In genomic region chr11:119933819-119934583, GRCm38 (mm10) we compare ENCODE assay signal across 14 mouse cellular contexts. TPM values are rescaled to one million over a fixed set of nuclear protein-coding genes. Genes with fewer than 3 reads are reported as not detected.
A peak's percentile ranks its signal among the peaks of the same experiment; 100 is the strongest.
DNase-seq lines count a peak whose midpoint lies in the region; ATAC-seq lines count a peak whose summit lies in the region.
"Had no signal": no experiment of that assay in that cellular context is flagged by ENCODE, and none has a peak within 500 bp of the region (broad histone marks: within the 10 kb centered on the region; RNA-seq: fewer than 3 reads in every experiment).

No protein-coding gene starts in this region.

- H3K27ac ChIP-seq in liver, embryonic 12.5 days = no peak overlapping the region
- H3K27ac ChIP-seq in liver, embryonic 11.5 days (ENCODE audit: low read depth, low read length) = no peak overlapping the region
- H3K27ac ChIP-seq in limb, embryonic 15.5 days = peak overlapping the region; percentile 65
- H3K27ac ChIP-seq in neural tube, embryonic 15.5 days (replicated peaks) = no peak overlapping the region
- H3K27ac ChIP-seq: layer of hippocampus, adult 2 months; midbrain, embryonic 13.5 days; neural tube, embryonic 13.5 days had no signal

- ATAC-seq in liver, embryonic 12.5 days = peak; percentile 15; the same call in 1 of the 2 replicates
- ATAC-seq in liver, embryonic 11.5 days (replicated peaks; ENCODE audit: low FRiP score) = no peak
- ATAC-seq in limb, embryonic 15.5 days (ENCODE audit: insufficient number of reproducible peaks, low FRiP score, low TSS enrichment, low read depth) = no peak
- no peak for ATAC-seq in neural tube, embryonic 15.5 days (ENCODE audit: low FRiP score)
- ATAC-seq: midbrain, embryonic 13.5 days had no signal

- no peak overlapping the region for H3K4me3 ChIP-seq in liver, embryonic 12.5 days
- no peak overlapping the region for H3K4me3 ChIP-seq in liver, embryonic 11.5 days (ENCODE audit: low read depth, low read length)
- no peak overlapping the region for H3K4me3 ChIP-seq in limb, embryonic 15.5 days
- H3K4me3 ChIP-seq in neural tube, embryonic 15.5 days (replicated peaks) = no peak overlapping the region
- H3K4me3 ChIP-seq: embryonic facial prominence, embryonic 13.5 days; layer of hippocampus, adult 2 months; midbrain, embryonic 13.5 days; neural tube, embryonic 13.5 days had no signal

- peaks cover 25% of the 10 kb centered on the region for H3K27me3 ChIP-seq in liver, embryonic 12.5 days (replicated peaks)
- peaks cover 4% of the 10 kb centered on the region; the same call in 1 of the 2 replicates for H3K27me3 ChIP-seq in liver, embryonic 11.5 days (replicated peaks; ENCODE audit: control insufficient read depth, insufficient read depth, low read length)
- no peaks in the 10 kb centered on the region for H3K27me3 ChIP-seq in limb, embryonic 15.5 days
- no peaks in the 10 kb centered on the region for H3K27me3 ChIP-seq in neural tube, embryonic 15.5 days (replicated peaks)
- H3K27me3 ChIP-seq: embryonic facial prominence, embryonic 13.5 days; neural tube, embryonic 13.5 days had no signal

- no peak overlapping the region for H3K4me2 ChIP-seq in liver, embryonic 12.5 days
- H3K4me2 ChIP-seq in liver, embryonic 11.5 days = no peak overlapping the region
- H3K4me2 ChIP-seq in limb, embryonic 15.5 days = no peak overlapping the region
- H3K4me2 ChIP-seq in neural tube, embryonic 15.5 days = no peak overlapping the region
- H3K4me2 ChIP-seq: embryonic facial prominence, embryonic 13.5 days; midbrain, embryonic 13.5 days; neural tube, embryonic 13.5 days had no signal

- WGBS in liver, embryonic 12.5 days (ENCODE audit: insufficient replicate concordance) = 66% methylated on average over 8 of the region's 8 CpGs
- 80% methylated on average over 8 of the region's 8 CpGs for WGBS in liver, embryonic 11.5 days
- 76% methylated on average over 8 of the region's 8 CpGs for WGBS in limb, embryonic 15.5 days
- 87% methylated on average over 8 of the region's 8 CpGs for WGBS in neural tube, embryonic 15.5 days

- DNase-seq in liver, embryonic 11.5 days (ENCODE audit: low spot score) = no peak
- peak; percentile 52 to 65 for DNase-seq in CD8-positive naive resting alpha-beta T cell, adult 2 months (ENCODE audit: low read depth in 2 of 2, low spot score in 2 of 2)
- DNase-seq in thymus, postnatal 14 days = peak; percentile 59
- DNase-seq in lung, postnatal 10 days = no peak
- DNase-seq: kidney, adult 18-20 months; lung, adult 2 months had no signal

- no peaks in the 10 kb centered on the region for H3K36me3 ChIP-seq in liver, embryonic 12.5 days
- no peaks in the 10 kb centered on the region for H3K36me3 ChIP-seq in liver, embryonic 11.5 days (ENCODE audit: control insufficient read depth, insufficient read depth, low read length)
- no peaks in the 10 kb centered on the region for H3K36me3 ChIP-seq in limb, embryonic 15.5 days
- H3K36me3 ChIP-seq in neural tube, embryonic 15.5 days = no peaks in the 10 kb centered on the region
- H3K36me3 ChIP-seq: embryonic facial prominence, embryonic 13.5 days; G1E; midbrain, embryonic 13.5 days; neural tube, embryonic 13.5 days had no signal

- no peak overlapping the region for H3K9ac ChIP-seq in liver, embryonic 12.5 days
- H3K9ac ChIP-seq in liver, embryonic 11.5 days (ENCODE audit: low read depth, low read length) = no peak overlapping the region
- no peak overlapping the region for H3K9ac ChIP-seq in limb, embryonic 15.5 days
- no peak overlapping the region for H3K9ac ChIP-seq in neural tube, embryonic 15.5 days (replicated peaks)
- H3K9ac ChIP-seq: embryonic facial prominence, embryonic 13.5 days; midbrain, embryonic 13.5 days; neural tube, embryonic 13.5 days had no signal

- H3K9me3 ChIP-seq in liver, embryonic 12.5 days (replicated peaks) = 0 out of 2 replicates have a peak, but pooled peaks cover 4% of the 10 kb centered on the region
- H3K9me3 ChIP-seq in liver, embryonic 11.5 days (ENCODE audit: control insufficient read depth, low read length) = no peaks in the 10 kb centered on the region
- H3K9me3 ChIP-seq in limb, embryonic 15.5 days = no peaks in the 10 kb centered on the region
- no peaks in the 10 kb centered on the region for H3K9me3 ChIP-seq in neural tube, embryonic 15.5 days (replicated peaks)
- H3K9me3 ChIP-seq: embryonic facial prominence, embryonic 13.5 days; neural tube, embryonic 13.5 days had no signal

- H3K4me1 ChIP-seq in liver, embryonic 12.5 days = peaks cover 34% of the 10 kb centered on the region
- peaks cover 23% of the 10 kb centered on the region for H3K4me1 ChIP-seq in liver, embryonic 11.5 days (replicated peaks; ENCODE audit: control insufficient read depth, insufficient read depth, low read length)
- peaks cover 74% of the 10 kb centered on the region for H3K4me1 ChIP-seq in limb, embryonic 15.5 days
- peaks cover 26% of the 10 kb centered on the region for H3K4me1 ChIP-seq in neural tube, embryonic 15.5 days

RNA-seq across cellular contexts. Expression of gene Baiap2, which starts 8.6 kb away (rescaled TPM):
- polyA plus RNA-seq in liver, embryonic 12.5 days (2016; fragmentation: Nextera tagmentation; extraction: Ambion mirVana) = 6.2 and 7.0 TPM in 2 replicates
- 9.7 and 10.2 TPM in 2 replicates for polyA plus RNA-seq in liver, embryonic 11.5 days (2014; fragmentation: Nextera tagmentation; extraction: Ambion mirVana)
- polyA plus RNA-seq in limb, embryonic 15.5 days (2015; fragmentation: Nextera tagmentation; extraction: Ambion mirVana) = 40.2 and 41.9 TPM in 2 replicates
- polyA plus RNA-seq in neural tube, embryonic 15.5 days (2015; fragmentation: Nextera tagmentation; extraction: Ambion mirVana) = 16.6 and 20.5 TPM in 2 replicates

RNA-seq across cellular contexts. Expression of gene Chmp6, which starts 20.8 kb away (rescaled TPM):
- polyA plus RNA-seq in liver, embryonic 12.5 days (2016; fragmentation: Nextera tagmentation; extraction: Ambion mirVana) = 45.9 and 48.6 TPM in 2 replicates
- 70.1 and 77.2 TPM in 2 replicates for polyA plus RNA-seq in liver, embryonic 11.5 days (2014; fragmentation: Nextera tagmentation; extraction: Ambion mirVana)
- polyA plus RNA-seq in limb, embryonic 15.5 days (2015; fragmentation: Nextera tagmentation; extraction: Ambion mirVana) = 97.2 and 101 TPM in 2 replicates
- 99.0 and 105 TPM in 2 replicates for polyA plus RNA-seq in neural tube, embryonic 15.5 days (2015; fragmentation: Nextera tagmentation; extraction: Ambion mirVana)

Comparison
In these comparisons a context has a peak if more than half of its experiments do, and no peak if none do; other contexts are left out.
1. DNase-seq: peak in CD8-positive naive resting alpha-beta T cell, adult 2 months (2 of 2) and thymus, postnatal 14 days (single experiment); none in liver, embryonic 11.5 days (single experiment) and lung, postnatal 10 days (single experiment).